Mouse (Mus musculus) midbrain, embryonic 11.5 days (tissue): Measurements from ENCODE around the gene Plbd2. TPM values are rescaled to one million over a fixed set of nuclear protein-coding genes. Genes with fewer than 3 reads are reported as not detected.

ENCODE experiments used
- ATAC-seq: fragments of 200-750 bp; cut with Nextera tagmentation; 2 replicates; pipeline ENCODE4 v1.8.0; 2017; ENCODE audit warnings: moderate TSS enrichment, moderate library complexity; ENCODE audit not compliant: low FRiP score
- DNase-seq: peaks from one replicate; pipeline ENCODE4 v3.0.0; 2015; ENCODE audit warnings: low spot score; ENCODE audit errors: missing footprints
- H3K27ac ChIP-seq: fragments of 300-500 bp; sonication (generic); 2 replicates; pipeline ENCODE4 v1.5.1; 2014; ENCODE audit warnings: low read depth, low read length
- H3K27me3 ChIP-seq: fragments of 300-500 bp; sonication (generic); 2 replicates; pipeline ENCODE4 v1.6.1; 2014; ENCODE audit warnings: mild to moderate bottlenecking, low read length, moderate library complexity, mixed read lengths; ENCODE audit not compliant: control insufficient read depth, insufficient read depth
- H3K36me3 ChIP-seq: fragments of 300-500 bp; sonication (generic); 2 replicates; pipeline ENCODE4 v1.6.1; 2014; ENCODE audit warnings: mild to moderate bottlenecking, low read length, moderate library complexity, mixed read lengths; ENCODE audit not compliant: control insufficient read depth, insufficient read depth
- H3K4me1 ChIP-seq: fragments of 300-500 bp; sonication (generic); 2 replicates; pipeline ENCODE4 v1.6.1; 2014; ENCODE audit warnings: low read length; ENCODE audit not compliant: control insufficient read depth, insufficient read depth
- H3K4me2 ChIP-seq: fragments of 300-500 bp; sonication (generic); 2 replicates; pipeline ENCODE4 v1.6.1; 2014; ENCODE audit warnings: mild to moderate bottlenecking, moderate library complexity
- H3K4me3 ChIP-seq: fragments of 300-500 bp; sonication (generic); 2 replicates; pipeline ENCODE4 v1.5.1; 2014; ENCODE audit warnings: low read depth, low read length
- H3K9ac ChIP-seq: fragments of 300-500 bp; sonication (generic); 2 replicates; pipeline ENCODE4 v1.6.1; 2014; ENCODE audit warnings: low read length
- H3K9me3 ChIP-seq: fragments of 300-500 bp; sonication (generic); 2 replicates; pipeline ENCODE4 v1.6.1; 2016; ENCODE audit warnings: low read length; ENCODE audit not compliant: control insufficient read depth
- whole genome bisulfite sequencing: fragments of 180-500 bp; shearing (Covaris S2); extraction: QIAGEN DNeasy Blood & Tissue Kit; methylation state at CpG from one replicate; pipeline ENCODE4 v1.1.7; 2014; 5-methylcytosine and 5-hydroxymethylcytosine counted together
- polyA plus RNA-seq: library from polyadenylated mRNA; unstranded; fragments of >200 nt; fragmentation: Nextera tagmentation; extraction: Ambion mirVana; gene quantifications from 2 replicates; pipeline ENCODE4 v1.2.1, GENCODE M21; 2014

The Plbd2 gene
- polyA plus RNA-seq, 1 experiment from 2014 or later, result 21.9 TPM

DNA sequence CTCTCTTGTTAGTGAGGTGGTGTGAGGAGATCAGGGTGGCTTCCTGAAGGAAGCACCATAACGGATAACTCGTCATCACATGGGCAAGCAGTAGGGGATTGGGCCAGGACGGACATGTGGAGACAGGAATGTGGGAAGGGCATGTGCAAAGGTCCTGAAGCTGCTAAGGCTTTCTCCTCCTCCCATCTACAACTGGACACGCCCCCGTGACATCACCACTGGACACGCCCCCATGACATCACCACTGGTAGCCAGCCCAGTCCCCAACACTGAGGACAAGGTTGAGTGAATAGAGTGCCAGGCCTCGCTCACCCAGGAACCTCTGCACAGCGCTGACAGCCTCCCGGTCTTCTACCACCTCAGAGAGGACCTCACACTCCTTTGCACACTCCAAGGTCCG, 44.3 kb downstream of the Plbd2 start:
- 81% methylated on average over 10 of the region's 10 CpGs for WGBS
- Histone ChIP-seq H3K4me3 (no peak overlapping the region), H3K9ac (no peak overlapping the region), H3K27ac (no peak overlapping the region), H3K4me1 (no peaks in the 10 kb centered on the region), H3K36me3 (no peaks in the 10 kb centered on the region), H3K27me3 (peaks cover 13% of the 10 kb centered on the region), H3K4me2 (no peak overlapping the region), H3K9me3 (no peaks in the 10 kb centered on the region)
- peak; percentile 18; the same call in 1 of the 2 replicates for ATAC-seq
- no peak for DNase-seq

DNA sequence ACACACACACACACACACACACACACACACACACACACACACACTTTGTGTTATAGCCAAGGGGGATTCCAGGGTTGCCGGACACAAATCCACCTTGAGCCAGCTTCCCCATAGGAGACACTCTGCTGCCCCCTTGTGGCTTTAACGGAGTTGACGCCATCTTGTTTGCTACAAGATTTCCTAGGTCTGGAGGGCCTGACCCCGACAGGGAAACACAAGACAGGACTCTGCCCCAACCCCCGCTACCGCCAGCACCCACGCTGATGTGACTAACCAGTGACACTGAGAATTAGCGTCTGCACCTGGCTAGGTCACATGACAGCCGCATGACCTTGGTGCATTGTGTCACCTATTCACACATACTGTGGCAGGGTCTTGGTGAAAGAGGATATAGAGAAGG, 45.8 kb downstream of the Plbd2 start:
- H3K9me3 ChIP-seq, result no peaks in the 10 kb centered on the region
- no peaks in the 10 kb centered on the region for H3K4me1 ChIP-seq
- DNase-seq, result peak; percentile 99
- H3K36me3 ChIP-seq, result no peaks in the 10 kb centered on the region
- ATAC-seq, result peak; percentile 27; the same call in 1 of the 2 replicates
- no peak overlapping the region for H3K27ac ChIP-seq
- H3K9ac ChIP-seq, result no peak overlapping the region
- WGBS, result 3% methylated on average over 9 of the region's 9 CpGs
- no peak overlapping the region for H3K4me3 ChIP-seq
- H3K27me3 ChIP-seq, result peaks cover 13% of the 10 kb centered on the region
- no peak overlapping the region for H3K4me2 ChIP-seq

DNA sequence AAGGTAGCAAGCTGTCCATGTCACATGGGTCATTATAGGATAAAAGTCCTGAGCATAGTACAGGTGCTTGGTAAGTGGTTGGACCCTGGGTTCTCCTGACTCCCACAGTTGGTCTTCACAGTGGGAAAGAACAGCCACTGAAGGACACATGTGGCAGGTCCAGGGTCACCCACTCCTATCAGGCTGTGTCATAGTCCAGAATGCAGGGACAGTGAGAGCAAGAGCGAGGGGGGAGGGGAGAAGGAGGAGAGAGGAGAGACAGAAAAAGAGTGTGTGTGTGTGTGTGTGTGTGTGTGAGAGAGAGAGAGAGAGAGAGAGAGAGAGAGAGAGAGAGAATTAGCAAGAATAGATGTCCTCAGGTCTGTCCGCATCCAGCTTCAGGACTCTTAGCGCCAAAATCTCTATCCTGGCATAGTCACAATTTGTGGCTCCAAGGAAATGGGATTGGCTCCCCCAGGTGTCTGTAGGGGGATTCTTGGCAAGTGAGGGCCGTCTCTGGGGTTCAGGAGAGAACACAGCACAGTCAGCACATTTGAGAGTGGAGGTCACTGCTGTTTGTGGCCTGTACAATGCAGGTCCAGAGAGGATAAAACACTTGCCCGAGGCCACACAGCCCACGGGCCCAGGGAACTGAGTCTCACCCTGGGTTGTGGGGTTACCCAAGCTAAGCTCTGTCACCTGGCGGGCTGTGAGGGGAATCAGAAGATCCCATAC, 46.4 kb downstream of the Plbd2 start:
- Histone ChIP-seq H3K9me3 (no peaks in the 10 kb centered on the region), H3K4me1 (no peaks in the 10 kb centered on the region), H3K27ac (no peak overlapping the region), H3K27me3 (peaks cover 13% of the 10 kb centered on the region), H3K4me3 (no peak overlapping the region), H3K4me2 (no peak overlapping the region), H3K9ac (no peak overlapping the region), H3K36me3 (no peaks in the 10 kb centered on the region)
- WGBS, result 43% methylated on average over 7 of the region's 7 CpGs
- ATAC-seq, result no peak
- no peak for DNase-seq

DNA sequence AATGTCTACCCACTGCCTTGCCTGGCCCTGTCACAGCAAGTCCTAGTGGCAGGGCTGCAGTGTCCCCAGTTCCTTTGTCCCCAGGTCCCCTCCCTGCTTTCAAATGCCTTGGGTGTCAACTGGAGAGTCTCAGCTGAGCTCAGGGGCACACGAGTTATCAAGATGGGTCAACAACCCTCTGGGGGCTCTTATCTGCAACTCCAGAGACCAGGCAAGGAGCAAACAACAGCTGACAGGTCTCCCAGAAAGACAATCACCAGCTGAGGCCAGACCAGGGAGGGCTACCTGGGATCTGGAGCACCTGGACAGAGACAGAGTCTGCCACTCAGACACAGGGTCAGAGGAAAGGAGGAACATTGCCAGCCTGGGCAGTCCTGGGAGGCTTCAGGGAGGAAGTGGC, 47.2 kb downstream of the Plbd2 start:
- Histone ChIP-seq H3K9me3 (no peaks in the 10 kb centered on the region), H3K4me2 (no peak overlapping the region), H3K4me3 (no peak overlapping the region), H3K36me3 (no peaks in the 10 kb centered on the region), H3K4me1 (no peaks in the 10 kb centered on the region), H3K27ac (no peak overlapping the region), H3K27me3 (peaks cover 13% of the 10 kb centered on the region), H3K9ac (no peak overlapping the region)
- ATAC-seq (no peak), DNase-seq (no peak)
- 38% methylated on average over 1 of the region's 1 CpGs for WGBS

DNA sequence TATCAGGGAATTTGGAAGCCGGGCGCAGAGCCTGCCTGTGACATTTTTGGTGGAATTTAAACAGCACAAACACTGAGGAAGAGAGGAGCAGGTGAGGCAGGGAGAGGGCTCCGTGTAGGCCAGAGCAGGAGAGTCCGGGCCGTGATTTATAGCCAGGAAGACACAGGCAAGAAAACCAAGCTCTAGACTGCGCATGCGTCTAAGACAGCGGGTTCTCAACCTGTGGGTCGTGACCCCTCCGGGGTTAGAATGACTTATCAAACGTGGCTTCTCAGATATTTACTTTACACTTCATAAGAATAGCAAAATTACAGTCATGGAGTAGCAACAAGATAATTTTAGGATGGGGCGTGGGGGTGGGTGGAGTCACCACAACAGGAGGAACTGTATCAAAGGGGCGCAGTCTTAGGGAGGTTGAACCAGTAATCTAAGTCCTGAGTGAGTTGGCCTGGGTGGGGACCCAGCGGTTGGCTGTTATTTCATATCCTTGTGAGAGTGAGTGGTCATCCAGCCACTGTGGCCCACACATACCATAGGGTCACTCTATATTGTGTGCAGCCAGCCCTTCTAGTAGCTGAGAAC, 48.6 kb downstream of the Plbd2 start:
- 78% methylated on average over 14 of the region's 14 CpGs for WGBS
- H3K27me3 ChIP-seq, result peaks cover 13% of the 10 kb centered on the region
- H3K4me3 ChIP-seq, result no peak overlapping the region
- H3K36me3 ChIP-seq, result no peaks in the 10 kb centered on the region
- H3K9ac ChIP-seq, result no peak overlapping the region
- no peak overlapping the region for H3K27ac ChIP-seq
- H3K4me2 ChIP-seq, result no peak overlapping the region
- no peaks in the 10 kb centered on the region for H3K4me1 ChIP-seq
- ATAC-seq, result no peak
- H3K9me3 ChIP-seq, result no peaks in the 10 kb centered on the region
- no peak for DNase-seq

DNA sequence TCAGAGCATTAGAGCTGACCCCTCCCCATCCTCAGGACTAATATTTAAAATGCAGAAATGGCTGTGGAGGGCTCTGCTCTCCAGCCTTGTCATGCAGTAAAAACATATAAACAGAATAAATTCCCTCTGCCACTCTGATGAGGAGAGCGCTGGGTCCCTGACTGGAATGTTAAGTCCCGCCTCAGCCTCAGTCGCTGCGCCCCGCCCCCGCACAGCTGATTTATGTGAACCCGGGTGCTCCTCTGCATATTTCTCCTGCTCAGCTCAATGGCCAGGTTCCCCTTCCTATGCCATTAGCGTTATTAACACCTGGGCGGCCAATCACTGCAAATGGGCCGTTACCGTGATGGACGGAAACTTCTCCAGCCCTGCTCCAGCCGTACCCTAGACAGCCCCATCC, 56.1 kb downstream of the Plbd2 start:
- ATAC-seq, result no peak

DNA sequence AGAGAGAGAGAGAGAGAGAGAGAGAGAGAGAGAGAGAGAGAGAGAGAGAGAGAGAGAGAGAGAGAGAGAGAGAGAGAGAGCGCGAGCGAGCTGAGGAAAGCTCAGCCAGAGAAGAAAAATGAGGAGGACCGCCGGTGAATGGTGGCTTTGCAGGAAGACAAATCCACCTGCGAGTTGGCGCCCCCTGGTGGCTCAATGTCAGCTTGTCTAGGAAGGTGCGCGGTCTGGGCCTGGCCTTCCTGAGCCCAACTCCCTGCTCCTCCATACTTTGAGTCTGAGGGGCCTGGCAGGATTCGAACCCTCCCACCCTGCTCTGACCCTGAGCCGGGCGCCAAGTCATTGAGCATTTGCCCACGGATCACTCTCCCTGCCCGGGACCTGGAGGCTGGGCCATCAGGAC, 62.7 kb downstream of the Plbd2 start:
- Histone ChIP-seq H3K4me1 (peaks cover 38% of the 10 kb centered on the region), H3K4me3 (no peak overlapping the region; the same call in 1 of the 2 replicates), H3K36me3 (no peaks in the 10 kb centered on the region), H3K27me3 (peaks cover 54% of the 10 kb centered on the region), H3K27ac (no peak overlapping the region), H3K4me2 (peak overlapping the region; percentile 70), H3K9me3 (no peaks in the 10 kb centered on the region), H3K9ac (no peak overlapping the region)
- DNase-seq (peak; percentile 100), ATAC-seq (peak; percentile 43; the same call in 1 of the 2 replicates)
- WGBS, result 9% methylated on average over 14 of the region's 14 CpGs

More for the DNA sequence above, 56.1 kb downstream of the Plbd2 start:
- peaks cover 13% of the 10 kb centered on the region; the same call in 1 of the 2 replicates for H3K27me3 ChIP-seq
- no peak for DNase-seq
- WGBS, result 59% methylated on average over 13 of the region's 13 CpGs
- H3K36me3 ChIP-seq, result no peaks in the 10 kb centered on the region
- H3K4me3 ChIP-seq, result no peak overlapping the region
- H3K9me3 ChIP-seq, result no peaks in the 10 kb centered on the region
- H3K9ac ChIP-seq, result no peak overlapping the region
- no peak overlapping the region for H3K27ac ChIP-seq
- no peak overlapping the region for H3K4me2 ChIP-seq
- no peaks in the 10 kb centered on the region for H3K4me1 ChIP-seq

DNA sequence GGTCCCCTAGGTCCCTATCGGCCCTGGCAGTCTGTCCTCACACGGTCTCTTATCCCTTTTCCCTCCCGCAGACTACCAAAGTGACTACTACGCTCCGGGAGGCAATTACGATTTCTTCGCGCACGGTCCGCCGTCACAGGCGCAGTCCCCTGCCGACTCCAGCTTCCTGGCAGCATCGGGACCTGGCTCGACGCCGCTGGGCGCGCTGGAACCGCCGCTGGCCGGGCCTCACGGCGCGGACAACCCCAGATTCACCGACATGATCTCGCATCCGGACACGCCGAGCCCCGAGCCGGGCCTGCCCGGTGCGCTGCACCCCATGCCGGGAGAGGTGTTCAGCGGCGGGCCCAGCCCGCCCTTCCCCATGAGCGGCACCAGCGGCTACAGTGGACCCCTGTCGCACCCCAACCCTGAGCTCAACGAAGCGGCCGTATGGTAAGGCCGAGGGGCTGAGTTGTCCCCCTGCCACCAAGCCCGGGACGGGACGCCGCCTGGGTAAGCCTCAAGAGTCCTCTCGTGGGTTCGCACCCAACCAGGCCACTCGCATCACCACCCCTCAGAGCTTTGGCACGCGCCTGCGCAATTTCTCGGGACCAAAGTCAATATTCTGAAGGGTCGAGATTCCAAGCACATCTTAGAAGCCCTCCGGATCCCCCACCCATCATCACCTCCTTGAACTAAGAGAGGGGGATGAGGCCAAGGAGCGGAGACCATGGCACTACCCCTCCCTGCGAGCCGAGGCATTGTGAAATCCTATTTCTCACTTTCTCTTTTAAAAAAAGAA, 63.3 kb downstream of the Plbd2 start:
- no peak for ATAC-seq

More for the DNA sequence above, 63.3 kb downstream of the Plbd2 start:
- H3K36me3 ChIP-seq, result no peaks in the 10 kb centered on the region
- WGBS, result 6% methylated on average over 61 of the region's 61 CpGs
- peak; percentile 96 for DNase-seq
- H3K9ac ChIP-seq, result peak overlapping the region; percentile 71
- H3K4me2 ChIP-seq, result peak overlapping the region; percentile 70
- H3K27ac ChIP-seq, result peak overlapping the region; percentile 54; the same call in 1 of the 2 replicates
- H3K9me3 ChIP-seq, result no peaks in the 10 kb centered on the region
- H3K4me3 ChIP-seq, result peak overlapping the region; percentile 47
- peaks cover 60% of the 10 kb centered on the region for H3K27me3 ChIP-seq
- peaks cover 44% of the 10 kb centered on the region for H3K4me1 ChIP-seq
